Comparison of ENCODE assay signal across 4 mouse cellular contexts in the genomic region with DNA sequence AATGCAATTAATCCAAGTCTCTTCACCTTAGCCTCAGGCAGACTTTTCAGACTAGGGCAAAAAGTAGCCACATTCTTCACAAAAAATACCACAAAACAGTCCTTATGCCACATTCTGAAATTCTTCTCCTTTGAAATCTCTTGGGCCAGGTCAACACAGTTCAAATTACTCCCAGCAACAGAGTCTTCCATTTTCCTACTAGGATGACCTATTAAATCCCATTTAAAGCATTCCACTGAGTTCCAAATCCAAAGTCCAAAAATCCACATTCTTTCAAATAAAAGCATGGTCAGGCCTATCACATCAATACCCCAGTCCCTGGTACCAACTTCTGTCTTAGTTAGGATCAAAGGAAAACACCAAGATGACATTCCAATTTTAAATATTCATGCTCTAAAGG.
DNase-seq lines count a peak whose midpoint lies in the region; TF ChIP-seq lines count a peak whose summit lies in the region.
"Not testable (repeated sequence)": the region's sequence is repeated elsewhere in the genome, so short reads cannot be mapped to it uniquely, and the experiment has no call there.

No protein-coding gene starts in this region.

- H3K4me1 ChIP-seq in kidney, adult 2 months (ENCODE audit: control insufficient read depth, insufficient read depth, low read length): not testable (repeated sequence)

- not testable (repeated sequence) for TF ChIP-seq POLR2A in kidney, adult 2 months (IDR thresholded peaks at IDR 0.05; ENCODE audit: low read depth, low read length)

- not testable (repeated sequence) for H3K27me3 ChIP-seq in kidney, adult 2 months (replicated peaks; ENCODE audit: control insufficient read depth, insufficient read depth, low read length)

- H3K4me3 ChIP-seq in kidney, adult 2 months (ENCODE audit: insufficient read depth, low read depth, low read length): not testable (repeated sequence)

- H3K36me3 ChIP-seq in kidney, adult 2 months (ENCODE audit: control insufficient read depth, insufficient read depth, low read length): not testable (repeated sequence)

- not testable (repeated sequence) for TF ChIP-seq CTCF in kidney, adult 2 months (conservative IDR thresholded peaks at IDR 0.05; ENCODE audit: insufficient read depth, insufficient read length, low read depth, low read length)

- H3K27ac ChIP-seq in kidney, adult 2 months (ENCODE audit: insufficient read depth, low read depth, low read length): not testable (repeated sequence)

- DNase-seq in Muller cell, postnatal 12 days (ENCODE audit: inconsistent ontology term): peak; percentile 68
- DNase-seq in kidney, adult 11 months: peak; percentile 9
- DNase-seq in kidney, adult 2 months: peak; percentile 77
- DNase-seq in kidney, adult 9 months: peak; percentile 79

Comparison
In these comparisons a context has a peak if more than half of its experiments do, and no peak if none do; other contexts are left out.
1. DNase-seq: peak in every context shown above with its lines; median percentile 79 in kidney, adult 9 months; 77 in kidney, adult 2 months; 68 in Muller cell, postnatal 12 days; 9 in kidney, adult 11 months.